7 mouse cellular contexts compared by ENCODE assay signal in genomic region chr11:117408442-117409031, GRCm38 (mm10).
A peak's percentile ranks its signal among the peaks of the same experiment; 100 is the strongest.
DNase-seq lines count a peak whose midpoint lies in the region; ATAC-seq lines count a peak whose summit lies in the region.

No protein-coding gene starts in this region.

- H3K4me2 ChIP-seq in liver, embryonic 11.5 days = peak overlapping the region; percentile 58
- H3K4me2 ChIP-seq in forebrain, embryonic 15.5 days (replicated peaks) = peak overlapping the region; percentile 62
- H3K4me2 ChIP-seq in neural tube, embryonic 14.5 days (ENCODE audit: low read depth, low read length) = peak overlapping the region; percentile 54

- peaks cover 78% of the 10 kb centered on the region for H3K27me3 ChIP-seq in liver, embryonic 11.5 days (replicated peaks; ENCODE audit: control insufficient read depth, insufficient read depth, low read length)
- no peaks in the 10 kb centered on the region for H3K27me3 ChIP-seq in forebrain, embryonic 15.5 days
- H3K27me3 ChIP-seq in neural tube, embryonic 14.5 days (ENCODE audit: control insufficient read depth, insufficient read depth, low read length) = no peaks in the 10 kb centered on the region

- no peak for ATAC-seq in liver, embryonic 11.5 days (replicated peaks; ENCODE audit: low FRiP score)
- ATAC-seq in forebrain, embryonic 15.5 days (replicated peaks) = peak; percentile 44
- peak; percentile 10 for ATAC-seq in neural tube, embryonic 14.5 days (ENCODE audit: low read depth)

- no peak overlapping the region for H3K4me3 ChIP-seq in liver, embryonic 11.5 days (ENCODE audit: low read depth, low read length)
- peak overlapping the region; percentile 42 for H3K4me3 ChIP-seq in forebrain, embryonic 15.5 days
- H3K4me3 ChIP-seq in neural tube, embryonic 14.5 days (ENCODE audit: low read depth, low read length) = no peak overlapping the region

- H3K9ac ChIP-seq in liver, embryonic 11.5 days (ENCODE audit: low read depth, low read length) = no peak overlapping the region
- peak overlapping the region; percentile 22; the same call in 1 of the 2 replicates for H3K9ac ChIP-seq in forebrain, embryonic 15.5 days (replicated peaks)
- peak overlapping the region; percentile 12; the same call in 1 of the 2 replicates for H3K9ac ChIP-seq in neural tube, embryonic 14.5 days (replicated peaks; ENCODE audit: low read depth, low read length)

- no peak for DNase-seq in liver, embryonic 11.5 days (ENCODE audit: low spot score)
- no peak for DNase-seq in liver
- DNase-seq in kidney, postnatal 10 days = peak; percentile 52
- no peak for DNase-seq in natural killer cell, adult 2 months (ENCODE audit: low spot score in 2 of 2)
- no peak for DNase-seq in urinary bladder, adult 18-20 months (ENCODE audit: low spot score in 2 of 2)

- 4% methylated on average over 16 of the region's 16 CpGs for WGBS in liver, embryonic 11.5 days
- WGBS in forebrain, embryonic 15.5 days = 6% methylated on average over 16 of the region's 16 CpGs
- WGBS in neural tube, embryonic 14.5 days = 3% methylated on average over 16 of the region's 16 CpGs

- no peaks in the 10 kb centered on the region for H3K9me3 ChIP-seq in liver, embryonic 11.5 days (ENCODE audit: control insufficient read depth, low read length)
- no peaks in the 10 kb centered on the region for H3K9me3 ChIP-seq in forebrain, embryonic 15.5 days
- H3K9me3 ChIP-seq in neural tube, embryonic 14.5 days (ENCODE audit: control insufficient read depth, low read length) = no peaks in the 10 kb centered on the region

- H3K4me1 ChIP-seq in liver, embryonic 11.5 days (replicated peaks; ENCODE audit: control insufficient read depth, insufficient read depth, low read length) = peaks cover 14% of the 10 kb centered on the region
- H3K4me1 ChIP-seq in forebrain, embryonic 15.5 days = peaks cover 47% of the 10 kb centered on the region
- peaks cover 37% of the 10 kb centered on the region for H3K4me1 ChIP-seq in neural tube, embryonic 14.5 days (ENCODE audit: control insufficient read depth, insufficient read depth, low read length)

- H3K27ac ChIP-seq in liver, embryonic 11.5 days (ENCODE audit: low read depth, low read length) = no peak overlapping the region
- H3K27ac ChIP-seq in forebrain, embryonic 15.5 days (replicated peaks) = peak overlapping the region; percentile 99
- peak overlapping the region; percentile 91 for H3K27ac ChIP-seq in neural tube, embryonic 14.5 days (ENCODE audit: low read depth, low read length)

- no peaks in the 10 kb centered on the region for H3K36me3 ChIP-seq in liver, embryonic 11.5 days (ENCODE audit: control insufficient read depth, insufficient read depth, low read length)
- no peaks in the 10 kb centered on the region for H3K36me3 ChIP-seq in forebrain, embryonic 15.5 days
- H3K36me3 ChIP-seq in neural tube, embryonic 14.5 days (ENCODE audit: control insufficient read depth, insufficient read depth, low read length) = no peaks in the 10 kb centered on the region
